Mouse (Mus musculus): Measurements from ENCODE around the gene Gm12248. TPM values are rescaled to one million over a fixed set of nuclear protein-coding genes. Genes with fewer than 3 reads are reported as not detected.
A peak's percentile ranks its signal among the peaks of the same experiment; 100 is the strongest.

Gene Gm12248
- polyA plus RNA-seq, 1 experiment from 2014 or later = not detected

GRCm38 (mm10) chr11:58021095-58021494, 71.8 kb downstream of the Gm12248 start:
- Histone ChIP-seq H3K27me3 (ENCODE audit: control insufficient read depth, insufficient read depth, low read length) (no peaks in the 10 kb centered on the region), H3K4me3 (replicated peaks; ENCODE audit: low read length) (no peak overlapping the region), H3K36me3 (ENCODE audit: control insufficient read depth, insufficient read depth, low read length) (no peaks in the 10 kb centered on the region), H3K9ac (ENCODE audit: low read length) (no peak overlapping the region), H3K4me1 (ENCODE audit: control insufficient read depth, insufficient read depth, low read length) (peaks cover 55% of the 10 kb centered on the region), H3K9me3 (replicated peaks; ENCODE audit: control insufficient read depth, low read length) (no peaks in the 10 kb centered on the region), H3K27ac (ENCODE audit: low read length) (peak overlapping the region; percentile 72), H3K4me2 (ENCODE audit: low read depth, low read length) (peak overlapping the region; percentile 8)
- WGBS = 21% methylated on average over 1 of the region's 1 CpGs
- ATAC-seq (ENCODE audit: insufficient read depth, low FRiP score) = no peak

DNA sequence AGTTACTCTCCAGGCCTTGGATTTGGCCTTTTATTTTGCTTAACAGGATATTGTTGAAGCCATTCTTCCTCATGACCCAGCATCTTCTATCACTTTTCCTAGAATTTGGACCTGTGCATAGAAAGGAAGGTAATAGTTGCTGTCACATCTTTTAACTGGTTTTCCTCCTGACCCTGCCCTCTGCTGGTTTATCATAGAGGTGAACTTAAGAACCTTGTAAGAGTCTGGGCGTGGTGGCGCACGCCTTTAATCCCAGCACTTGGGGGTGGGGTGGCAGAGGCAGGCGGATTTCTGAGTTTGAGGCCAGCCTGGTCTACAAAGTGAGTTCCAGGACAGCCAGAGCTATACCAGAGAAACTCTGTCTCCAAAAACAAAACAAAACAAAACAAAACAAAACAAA, 74.2 kb downstream of the Gm12248 start:
- ATAC-seq (ENCODE audit: insufficient read depth, low FRiP score) = no peak
- H3K27me3 ChIP-seq (ENCODE audit: control insufficient read depth, insufficient read depth, low read length) = no peaks in the 10 kb centered on the region
- H3K9me3 ChIP-seq (replicated peaks; ENCODE audit: control insufficient read depth, low read length) = no peaks in the 10 kb centered on the region
- peaks cover 55% of the 10 kb centered on the region for H3K4me1 ChIP-seq (ENCODE audit: control insufficient read depth, insufficient read depth, low read length)
- no peaks in the 10 kb centered on the region for H3K36me3 ChIP-seq (ENCODE audit: control insufficient read depth, insufficient read depth, low read length)
- H3K9ac ChIP-seq (ENCODE audit: low read length) = no peak overlapping the region
- no peak overlapping the region for H3K27ac ChIP-seq (ENCODE audit: low read length)
- H3K4me3 ChIP-seq (replicated peaks; ENCODE audit: low read length) = no peak overlapping the region
- no peak overlapping the region for H3K4me2 ChIP-seq (ENCODE audit: low read depth, low read length)
- 78% methylated on average over 4 of the region's 4 CpGs for WGBS

- no peaks in the 10 kb centered on the region for H3K27me3 ChIP-seq (ENCODE audit: control insufficient read depth, insufficient read depth, low read length)
- no peaks in the 10 kb centered on the region for H3K9me3 ChIP-seq (replicated peaks; ENCODE audit: control insufficient read depth, low read length)
- no peak overlapping the region for H3K4me2 ChIP-seq (ENCODE audit: low read depth, low read length)
- WGBS = 42% methylated on average over 2 of the region's 2 CpGs
- no peak overlapping the region for H3K9ac ChIP-seq (ENCODE audit: low read length)
- no peak overlapping the region for H3K4me3 ChIP-seq (replicated peaks; ENCODE audit: low read length)
- no peak overlapping the region for H3K27ac ChIP-seq (ENCODE audit: low read length)
- H3K4me1 ChIP-seq (ENCODE audit: control insufficient read depth, insufficient read depth, low read length) = peaks cover 55% of the 10 kb centered on the region
- ATAC-seq (ENCODE audit: insufficient read depth, low FRiP score) = no peak
- no peaks in the 10 kb centered on the region for H3K36me3 ChIP-seq (ENCODE audit: control insufficient read depth, insufficient read depth, low read length)
These were observed 74.6 kb downstream of the Gm12248 start for GRCm38 (mm10) chr11:58018287-58018686.

- Histone ChIP-seq H3K4me3 (replicated peaks; ENCODE audit: low read length) (no peak overlapping the region), H3K36me3 (ENCODE audit: control insufficient read depth, insufficient read depth, low read length) (no peaks in the 10 kb centered on the region), H3K27me3 (ENCODE audit: control insufficient read depth, insufficient read depth, low read length) (no peaks in the 10 kb centered on the region), H3K27ac (ENCODE audit: low read length) (peak overlapping the region; percentile 17; the same call in 1 of the 2 replicates), H3K9ac (ENCODE audit: low read length) (peak overlapping the region; percentile 6; the same call in 1 of the 2 replicates), H3K9me3 (replicated peaks; ENCODE audit: control insufficient read depth, low read length) (no peaks in the 10 kb centered on the region), H3K4me2 (ENCODE audit: low read depth, low read length) (no peak overlapping the region), H3K4me1 (ENCODE audit: control insufficient read depth, insufficient read depth, low read length) (peaks cover 55% of the 10 kb centered on the region)
- 55% methylated on average over 1 of the region's 1 CpGs for WGBS
- ATAC-seq (ENCODE audit: insufficient read depth, low FRiP score) = peak; percentile 18; the same call in 1 of the 2 replicates
These were observed 75.5 kb downstream of the Gm12248 start for GRCm38 (mm10) chr11:58017422-58017821.

DNA sequence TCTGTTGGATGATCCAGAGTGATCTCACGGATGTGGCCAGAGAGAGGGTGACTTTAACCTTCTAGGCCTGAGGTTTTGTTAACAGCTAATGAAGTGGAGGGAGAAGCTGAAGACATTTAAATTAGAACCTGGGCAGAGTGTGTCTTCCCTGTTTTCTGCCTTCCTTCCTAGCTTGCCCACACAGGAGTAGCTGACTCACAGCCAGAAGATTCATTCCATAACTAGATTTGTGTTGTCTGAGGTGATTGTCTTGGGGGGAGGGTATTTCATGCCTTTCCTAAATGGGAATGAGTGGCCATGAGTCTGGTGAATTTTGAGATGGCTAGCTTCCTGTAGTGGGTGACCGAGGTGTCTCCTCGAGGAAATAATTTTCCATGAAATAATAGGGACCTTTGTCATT, 76.6 kb downstream of the Gm12248 start:
- no peak for ATAC-seq (ENCODE audit: insufficient read depth, low FRiP score)
- Histone ChIP-seq H3K9ac (ENCODE audit: low read length) (no peak overlapping the region), H3K27me3 (ENCODE audit: control insufficient read depth, insufficient read depth, low read length) (no peaks in the 10 kb centered on the region), H3K36me3 (ENCODE audit: control insufficient read depth, insufficient read depth, low read length) (no peaks in the 10 kb centered on the region), H3K9me3 (replicated peaks; ENCODE audit: control insufficient read depth, low read length) (no peaks in the 10 kb centered on the region), H3K4me2 (ENCODE audit: low read depth, low read length) (no peak overlapping the region), H3K27ac (ENCODE audit: low read length) (peak overlapping the region; percentile 39), H3K4me1 (ENCODE audit: control insufficient read depth, insufficient read depth, low read length) (peaks cover 53% of the 10 kb centered on the region), H3K4me3 (replicated peaks; ENCODE audit: low read length) (no peak overlapping the region)
- WGBS = 36% methylated on average over 3 of the region's 3 CpGs

GRCm38 (mm10) chr11:58015339-58015738, 77.6 kb downstream of the Gm12248 start:
- H3K9ac ChIP-seq (ENCODE audit: low read length) = no peak overlapping the region
- H3K36me3 ChIP-seq (ENCODE audit: control insufficient read depth, insufficient read depth, low read length) = no peaks in the 10 kb centered on the region
- no peak overlapping the region for H3K27ac ChIP-seq (ENCODE audit: low read length)
- no peak overlapping the region for H3K4me3 ChIP-seq (replicated peaks; ENCODE audit: low read length)
- peaks cover 52% of the 10 kb centered on the region for H3K4me1 ChIP-seq (ENCODE audit: control insufficient read depth, insufficient read depth, low read length)
- H3K27me3 ChIP-seq (ENCODE audit: control insufficient read depth, insufficient read depth, low read length) = no peaks in the 10 kb centered on the region
- no peak overlapping the region for H3K4me2 ChIP-seq (ENCODE audit: low read depth, low read length)
- ATAC-seq (ENCODE audit: insufficient read depth, low FRiP score) = no peak
- WGBS = 52% methylated on average over 2 of the region's 2 CpGs
- H3K9me3 ChIP-seq (replicated peaks; ENCODE audit: control insufficient read depth, low read length) = no peaks in the 10 kb centered on the region

DNA sequence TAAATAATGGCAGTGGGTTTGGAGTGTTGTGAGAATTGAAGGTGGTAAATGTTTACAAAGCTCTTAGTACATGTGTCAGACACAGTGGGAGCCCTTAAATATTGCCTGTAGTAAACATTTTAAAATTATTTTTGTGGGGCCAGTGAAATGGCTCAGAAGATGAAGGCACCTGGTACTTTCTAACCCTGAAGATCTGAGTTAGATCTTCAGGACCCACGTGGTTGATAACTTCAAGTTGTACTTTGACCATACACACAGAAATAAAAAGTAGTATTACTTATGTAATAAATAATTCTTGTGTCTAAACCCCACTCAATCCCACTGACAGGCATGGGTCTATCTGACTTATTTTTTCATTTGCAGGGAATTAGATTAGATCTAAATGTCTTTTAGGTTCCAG, 78.3 kb downstream of the Gm12248 start:
- no peaks in the 10 kb centered on the region for H3K9me3 ChIP-seq (replicated peaks; ENCODE audit: control insufficient read depth, low read length)
- no peaks in the 10 kb centered on the region for H3K27me3 ChIP-seq (ENCODE audit: control insufficient read depth, insufficient read depth, low read length)
- ATAC-seq (ENCODE audit: insufficient read depth, low FRiP score) = no peak
- H3K9ac ChIP-seq (ENCODE audit: low read length) = no peak overlapping the region
- H3K27ac ChIP-seq (ENCODE audit: low read length) = no peak overlapping the region
- peaks cover 49% of the 10 kb centered on the region for H3K4me1 ChIP-seq (ENCODE audit: control insufficient read depth, insufficient read depth, low read length)
- no peak overlapping the region for H3K4me2 ChIP-seq (ENCODE audit: low read depth, low read length)
- no peaks in the 10 kb centered on the region for H3K36me3 ChIP-seq (ENCODE audit: control insufficient read depth, insufficient read depth, low read length)
- WGBS = 47% methylated on average over 1 of the region's 1 CpGs
- H3K4me3 ChIP-seq (replicated peaks; ENCODE audit: low read length) = no peak overlapping the region

Other genes with a start within 250 kb of the Gm12248 start
- 21.8 and 22.9 TPM in 2 replicates for gene Larp1, start 84.1 kb downstream of the Gm12248 start, polyA plus RNA-seq (2015; fragmentation: Nextera tagmentation; extraction: Ambion mirVana)
- gene Cnot8, start 11.0 kb upstream of the Gm12248 start, polyA plus RNA-seq (2015; fragmentation: Nextera tagmentation; extraction: Ambion mirVana) = 71.7 and 74.6 TPM in 2 replicates
- 12.7 and 14.9 TPM in 2 replicates for gene Gemin5, start 75.4 kb upstream of the Gm12248 start, polyA plus RNA-seq (2015; fragmentation: Nextera tagmentation; extraction: Ambion mirVana)
- 111 and 118 TPM in 2 replicates for gene Mrpl22, start 78.5 kb upstream of the Gm12248 start, polyA plus RNA-seq (2015; fragmentation: Nextera tagmentation; extraction: Ambion mirVana)
- 4.5 and 6.3 TPM in 2 replicates for gene Igtp, start 106.4 kb upstream of the Gm12248 start, polyA plus RNA-seq (2015; fragmentation: Nextera tagmentation; extraction: Ambion mirVana)
- gene Irgm2, start 106.5 kb upstream of the Gm12248 start, polyA plus RNA-seq (2015; fragmentation: Nextera tagmentation; extraction: Ambion mirVana) = 3.7 and 4.0 TPM in 2 replicates
- 0.17 and 0.26 TPM in 2 replicates for gene 4930438A08Rik, start 181.7 kb upstream of the Gm12248 start, polyA plus RNA-seq (2015; fragmentation: Nextera tagmentation; extraction: Ambion mirVana)
- 28.8 and 29.9 TPM in 2 replicates for gene Zfp692, start 213.9 kb upstream of the Gm12248 start, polyA plus RNA-seq (2015; fragmentation: Nextera tagmentation; extraction: Ambion mirVana)
- 44.8 and 52.1 TPM in 2 replicates for gene Zfp672, start 237.2 kb upstream of the Gm12248 start, polyA plus RNA-seq (2015; fragmentation: Nextera tagmentation; extraction: Ambion mirVana)
- 29.8 and 37.1 TPM in 2 replicates for gene Sh3bp5l, start 237.6 kb upstream of the Gm12248 start, polyA plus RNA-seq (2015; fragmentation: Nextera tagmentation; extraction: Ambion mirVana)

All from stomach, embryonic 16.5 days (tissue).